Mouse (Mus musculus): Measurements from ENCODE around the gene Ttll11. TPM values are rescaled to one million over a fixed set of nuclear protein-coding genes. Genes with fewer than 3 reads are reported as not detected.

The Ttll11 gene
- polyA plus RNA-seq, 1 experiment, result 1.4 TPM

DNA sequence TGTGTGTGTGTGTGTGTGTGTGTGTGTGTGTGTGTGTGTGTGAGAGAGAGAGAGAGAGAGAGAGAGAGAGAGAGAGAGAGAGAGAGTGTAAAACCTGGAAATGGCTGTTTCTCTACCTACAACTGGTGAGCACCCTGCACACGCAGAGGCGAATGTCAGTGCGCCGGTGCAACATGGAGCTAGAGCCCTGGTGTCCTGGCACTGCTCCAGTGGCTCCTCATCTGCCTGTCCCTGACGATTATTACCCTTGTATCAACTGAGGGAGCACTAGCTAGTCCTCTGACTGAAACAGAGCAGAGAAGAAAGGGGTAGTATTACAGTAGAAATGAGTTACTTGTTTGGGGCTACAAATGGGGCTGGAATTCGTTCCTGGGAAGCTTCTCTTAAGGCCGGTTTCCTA is 266.3 kb downstream of the Ttll11 start:
- no peak for TF ChIP-seq GATA1 (IDR thresholded peaks at IDR 0.05; ENCODE audit: low read length)

DNA sequence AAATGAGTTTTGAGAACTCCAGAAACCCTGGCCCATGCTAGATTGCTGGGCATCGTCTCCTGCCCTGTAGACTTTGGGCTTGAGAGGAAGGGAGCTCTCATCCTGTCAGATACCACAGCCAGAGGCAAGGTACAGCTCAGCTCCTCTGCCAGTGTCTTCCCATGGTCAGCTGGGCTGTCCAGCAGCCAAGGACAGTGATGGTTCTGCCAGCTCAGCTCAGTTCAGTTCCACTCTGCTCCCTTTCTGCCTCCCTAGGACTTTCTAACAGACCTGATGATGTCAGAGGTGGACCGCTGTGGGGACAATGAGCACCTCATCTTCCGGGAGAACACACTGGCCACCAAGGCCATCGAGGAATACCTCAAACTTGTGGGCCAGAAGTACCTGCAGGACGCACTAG is 267.1 kb downstream of the Ttll11 start:
- no peak for TF ChIP-seq GATA1 (IDR thresholded peaks at IDR 0.05; ENCODE audit: low read length)

DNA sequence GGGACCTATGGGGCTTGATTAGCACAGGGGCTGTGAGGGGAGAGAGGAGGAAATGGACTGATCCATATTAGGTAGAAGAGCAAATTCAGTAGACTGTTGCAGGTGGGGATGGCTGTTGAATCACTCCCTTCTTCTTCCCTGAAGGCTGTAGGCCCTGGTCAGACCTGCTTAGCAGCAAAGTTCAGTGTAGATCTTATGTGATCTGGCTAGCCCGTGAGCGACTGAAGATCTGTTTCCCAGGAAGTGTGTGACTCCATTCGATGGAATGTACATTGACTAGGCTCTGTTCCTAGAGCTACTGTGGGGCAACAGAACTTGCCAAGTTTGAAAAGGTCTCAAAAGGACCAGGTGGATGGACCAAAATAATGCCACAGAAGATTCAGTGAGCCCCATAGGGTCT is 276.5 kb downstream of the Ttll11 start:
- no peak for TF ChIP-seq GATA1 (IDR thresholded peaks at IDR 0.05; ENCODE audit: low read length)

DNA sequence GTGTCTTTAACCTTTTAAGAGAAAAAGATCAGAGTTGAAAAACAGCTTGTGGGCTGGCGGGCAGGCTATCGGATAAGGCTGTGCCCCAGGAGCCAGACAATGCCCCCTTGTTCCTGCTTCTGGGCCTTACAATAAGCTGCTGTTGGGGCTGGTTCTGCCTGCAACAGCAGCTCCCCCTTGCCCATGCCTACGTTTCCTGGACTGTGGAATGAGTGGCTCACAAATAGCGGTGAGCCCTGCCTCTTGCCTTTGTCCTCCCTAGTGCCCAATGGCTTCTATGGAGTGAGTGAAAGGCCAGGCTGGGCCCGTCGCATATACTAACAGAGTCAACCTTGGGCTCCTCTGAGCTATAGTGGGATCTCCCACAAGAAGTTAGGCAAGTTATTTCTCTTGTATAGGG is 277.1 kb downstream of the Ttll11 start:
- TF ChIP-seq GATA1 (IDR thresholded peaks at IDR 0.05; ENCODE audit: low read length), result no peak

DNA sequence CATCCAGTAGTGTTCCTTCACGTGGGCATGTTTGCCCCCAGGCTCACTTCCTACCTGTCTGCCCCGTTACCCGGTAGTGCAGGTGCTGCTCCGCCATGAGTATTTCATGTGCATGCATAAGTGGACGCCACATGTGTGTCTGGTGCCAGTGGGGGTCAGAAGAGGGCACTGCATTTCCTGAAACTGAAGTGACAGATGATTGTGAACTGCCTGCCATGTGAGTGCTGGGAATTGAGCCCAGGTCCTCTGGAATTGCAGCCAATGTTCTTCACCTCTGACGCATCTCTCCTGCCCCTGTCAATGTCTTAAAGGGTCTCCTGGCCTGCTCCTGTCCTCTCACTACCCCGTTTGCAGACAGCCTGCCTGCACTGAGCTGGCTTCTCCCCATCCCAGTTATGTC is 277.7 kb downstream of the Ttll11 start:
- TF ChIP-seq GATA1 (IDR thresholded peaks at IDR 0.05; ENCODE audit: low read length), result no peak

Other genes with a start within 250 kb of the Ttll11 start
- gene Ndufa8, start 69.5 kb upstream of the Ttll11 start, polyA plus RNA-seq (2012), result 71.8 and 79.4 TPM in 2 replicates
- gene Morn5, start 69.5 kb upstream of the Ttll11 start, polyA plus RNA-seq (2012), result not detected in 2 replicates
- not detected in 2 replicates for gene Lhx6, start 125.5 kb upstream of the Ttll11 start, polyA plus RNA-seq (2012)
- 1.8 and 1.9 TPM in 2 replicates for gene Mrrf, start 156.5 kb upstream of the Ttll11 start, polyA plus RNA-seq (2012)
- 8.9 and 13.5 TPM in 2 replicates for gene Rbm18, start 156.9 kb upstream of the Ttll11 start, polyA plus RNA-seq (2012)

Measured in G1E-ER4 (cell line).